Mouse (Mus musculus) MEL (cell line): ENCODE measurements around the gene Syndig1l.

Experiments
- BHLHE40 ChIP-seq: IDR thresholded peaks from 2 replicates; pipeline ENCODE4 v1.6.1; 2012; ENCODE audit warnings: low read depth, mild to moderate bottlenecking, inconsistent platforms, low read length, improper control_type of control experiment, borderline replicate concordance
- CHD1 ChIP-seq: IDR thresholded peaks from 2 replicates; pipeline ENCODE4 v1.6.1; 2012; ENCODE audit warnings: low read depth, mild to moderate bottlenecking, inconsistent platforms, low read length, improper control_type of control experiment
- CHD2 ChIP-seq: IDR thresholded peaks from 2 replicates; pipeline ENCODE4 v1.6.1; 2011; ENCODE audit warnings: low read length, improper control_type of control experiment
- CTCF ChIP-seq, 3 experiments: IDR thresholded peaks in 2 of 3; conservative IDR thresholded peaks in 1 of 3; 2 replicates each; pipeline ENCODE4 v1.5.1; 2011 to 2012; ENCODE audit warnings: low read length in 3 of 3, low read depth in 2 of 3, mild to moderate bottlenecking in 2 of 3, improper control_type of control experiment in 1 of 3, inconsistent platforms in 1 of 3, mixed read lengths in 1 of 3, moderate library complexity in 1 of 3; ENCODE audit not compliant: control insufficient read depth in 1 of 3, insufficient read depth in 1 of 3, poor library complexity in 1 of 3, severe bottlenecking in 1 of 3
- EP300 ChIP-seq, 2 experiments: IDR thresholded peaks; 2 replicates each; pipeline ENCODE4 v1.6.1; 2011; ENCODE audit warnings: improper control_type of control experiment in 2 of 2, low read length in 2 of 2, low read depth in 1 of 2, mild to moderate bottlenecking in 1 of 2
- HCFC1 ChIP-seq: IDR thresholded peaks from 2 replicates; pipeline ENCODE4 v1.6.1; 2012; ENCODE audit warnings: low read depth, mild to moderate bottlenecking, inconsistent platforms, low read length, improper control_type of control experiment, moderate library complexity
- MYB ChIP-seq: IDR thresholded peaks from 2 replicates; pipeline ENCODE4 v1.6.1; 2011; ENCODE audit warnings: mild to moderate bottlenecking, low read depth, low read length, improper control_type of control experiment
- NELFE ChIP-seq: IDR thresholded peaks from 2 replicates; pipeline ENCODE4 v1.6.1; 2011; ENCODE audit warnings: low read depth, low read length, improper control_type of control experiment
- NRF1 ChIP-seq: IDR thresholded peaks from 2 replicates; pipeline ENCODE4 v1.6.1; 2014; ENCODE audit warnings: low read depth, mild to moderate bottlenecking, inconsistent platforms, low read length, improper control_type of control experiment, moderate library complexity; ENCODE audit not compliant: poor library complexity, insufficient read depth, severe bottlenecking
- POLR2A ChIP-seq, 2 experiments: IDR thresholded peaks; 2 replicates each; pipeline ENCODE4 v1.6.1; 2011 to 2012; ENCODE audit warnings: low read length in 2 of 2, mild to moderate bottlenecking in 2 of 2, control low read depth in 1 of 2, improper control_type of control experiment in 1 of 2, low read depth in 1 of 2, moderate library complexity in 1 of 2; ENCODE audit not compliant: control insufficient read depth in 1 of 2, insufficient read depth in 1 of 2, poor library complexity in 1 of 2
- POLR2AphosphoS2 ChIP-seq: IDR thresholded peaks from 2 replicates; pipeline ENCODE4 v1.6.1; 2011; ENCODE audit warnings: low read length, improper control_type of control experiment
- RCOR1 ChIP-seq: IDR thresholded peaks from 2 replicates; pipeline ENCODE4 v1.6.1; 2012; ENCODE audit warnings: low read depth, mild to moderate bottlenecking, inconsistent platforms, low read length, improper control_type of control experiment
- ZC3H11A ChIP-seq: IDR thresholded peaks from 2 replicates; pipeline ENCODE4 v1.6.1; 2012; ENCODE audit warnings: low read depth, mild to moderate bottlenecking, inconsistent platforms, low read length, improper control_type of control experiment

- TF ChIP-seq POLR2A (IDR thresholded peaks at IDR 0.05; ENCODE audit: control insufficient read depth in 1 of 2, insufficient read depth in 1 of 2, low read depth in 1 of 2, low read length in 2 of 2, poor library complexity in 1 of 2), result no peak
- no peak for TF ChIP-seq CTCF (IDR thresholded peaks at IDR 0.05 in 2 of 3, conservative IDR thresholded peaks at IDR 0.05 in 1 of 3; ENCODE audit: control insufficient read depth in 1 of 3, insufficient read depth in 1 of 3, low read depth in 2 of 3, low read length in 3 of 3, poor library complexity in 1 of 3, severe bottlenecking in 1 of 3)
- TF ChIP-seq CHD2, result no peak
- TF ChIP-seq EP300 (IDR thresholded peaks at IDR 0.05; ENCODE audit: low read depth in 1 of 2, low read length in 2 of 2), result peak; percentile 82 to 88
- TF ChIP-seq CHD1, result no peak
- TF ChIP-seq NELFE, result no peak
- TF ChIP-seq ZC3H11A, result no peak
- TF ChIP-seq HCFC1, result no peak
- TF ChIP-seq RCOR1, result peak; percentile 43
- peak; percentile 64 for TF ChIP-seq MYB
- no peak for TF ChIP-seq POLR2AphosphoS2
- TF ChIP-seq BHLHE40, result no peak
- TF ChIP-seq NRF1, result no peak
These were observed 11.3 kb upstream of the Syndig1l start for GRCm38 (mm10) chr12:84709842-84710439.
